Mouse (Mus musculus) lung, postnatal 14 days (tissue): ENCODE data around the gene Atp5j2.

Source experiments
- DNase-seq: peaks from one replicate; pipeline ENCODE4 v3.0.0; 2021

The Atp5j2 gene

GRCm38 (mm10) chr5:145200387-145200786 is 8.5 kb upstream of the Atp5j2 start:
- DNase-seq, result no peak

- DNase-seq, result peak; percentile 88
Observed at GRCm38 (mm10) chr5:145190875-145191798, 725 bp downstream of the Atp5j2 start.

GRCm38 (mm10) chr5:145190373-145190772 is 1.5 kb downstream of the Atp5j2 start:
- DNase-seq, result no peak

GRCm38 (mm10) chr5:145189416-145189815 is 2.4 kb downstream of the Atp5j2 start:
- no peak for DNase-seq

- no peak for DNase-seq
Observed at GRCm38 (mm10) chr5:145185244-145185643, 6.6 kb downstream of the Atp5j2 start.

GRCm38 (mm10) chr5:145178461-145178980 is 13.3 kb downstream of the Atp5j2 start:
- no peak for DNase-seq

GRCm38 (mm10) chr5:145167306-145167661 is 24.6 kb downstream of the Atp5j2 start:
- DNase-seq, result no peak

GRCm38 (mm10) chr5:145166536-145167305 is 25.1 kb downstream of the Atp5j2 start, which contains the start of the genes Ptcd1 and Cpsf4:
Ptcd1 (minus strand) TSS chr5:145167108.
Cpsf4 (plus strand) TSS chr5:145167213.
- DNase-seq, result peak; percentile 99

GRCm38 (mm10) chr5:145165184-145165583 is 26.7 kb downstream of the Atp5j2 start:
- DNase-seq, result no peak

- no peak for DNase-seq
Observed at GRCm38 (mm10) chr5:145164710-145165109, 27.2 kb downstream of the Atp5j2 start.

- DNase-seq, result no peak
Observed at GRCm38 (mm10) chr5:145161361-145161760, 30.5 kb downstream of the Atp5j2 start.

GRCm38 (mm10) chr5:145152690-145153089 is 39.2 kb downstream of the Atp5j2 start:
- no peak for DNase-seq

GRCm38 (mm10) chr5:145149294-145149693 is 42.6 kb downstream of the Atp5j2 start:
- no peak for DNase-seq

GRCm38 (mm10) chr5:145147748-145148147 is 44.1 kb downstream of the Atp5j2 start:
- DNase-seq, result no peak

- DNase-seq, result no peak
Observed at GRCm38 (mm10) chr5:145140611-145141010, 51.3 kb downstream of the Atp5j2 start.

GRCm38 (mm10) chr5:145139571-145140519 is 52.0 kb downstream of the Atp5j2 start, which contains the start of the genes Pdap1 and Bud31:
Pdap1 (minus strand) TSS chr5:145140238.
Bud31 (plus strand) TSS chr5:145140362.
- peak; percentile 96 for DNase-seq

- DNase-seq, result no peak
Observed at GRCm38 (mm10) chr5:145138836-145139235, 53.0 kb downstream of the Atp5j2 start.
